Mouse (Mus musculus) cerebellum, adult 8-10 months (tissue): ENCODE results near the gene Usp9y.

ENCODE experiments used
- DNase-seq: peaks from one replicate; pipeline ENCODE4 v3.0.0; 2022

Usp9y gene

GRCm38 (mm10) chrY:1459682-1460081 is at the start of gene Usp9y:
Usp9y (minus strand) TSS chrY:1459782.
- DNase-seq: no peak

- DNase-seq: no peak
Measured at GRCm38 (mm10) chrY:1293708-1294107, 165.9 kb downstream of the Usp9y start.

- no peak for DNase-seq
Measured at GRCm38 (mm10) chrY:1286171-1286795, 173.3 kb downstream of the Usp9y start, which contains the start of gene Ddx3y. Ddx3y (minus strand) TSS chrY:1286629.

- DNase-seq: no peak
Measured at GRCm38 (mm10) chrY:1285735-1286134, 173.8 kb downstream of the Usp9y start.
